Mouse (Mus musculus) MN1 (cell line): ENCODE results near the gene Phf11b.
"Not testable (repeated sequence)": the region's sequence is repeated elsewhere in the genome, so short reads cannot be mapped to it uniquely, and the experiment has no call there.

ENCODE experiments used
- DNase-seq: peaks from one replicate; pipeline ENCODE4 v3.0.0-alpha.2; 2016; ENCODE audit warnings: low spot score

Gene Phf11b

GRCm38 (mm10) chr14:59341189-59341588 is at the start of gene Phf11b:
Phf11b (minus strand) TSS chr14:59341351.
- not testable (repeated sequence) for DNase-seq

DNA sequence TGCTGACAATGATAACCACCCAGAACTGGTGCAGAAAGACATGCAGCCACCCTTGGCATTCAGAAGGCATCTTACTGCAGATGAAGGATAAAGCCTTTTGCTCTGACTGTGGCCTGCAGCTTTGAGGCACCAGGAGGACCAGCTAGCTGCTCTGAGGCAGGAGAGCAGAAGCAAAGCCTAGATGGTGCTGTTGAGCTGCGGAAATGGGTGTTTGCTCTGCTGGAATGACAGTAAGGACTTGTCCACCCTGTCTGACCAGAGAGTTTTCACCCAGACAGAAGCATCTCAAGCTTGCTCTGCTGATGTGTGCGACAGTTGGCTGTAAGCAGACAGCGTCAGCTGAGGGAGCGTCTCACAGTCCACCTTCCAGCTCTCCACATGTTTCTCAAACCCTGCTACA is 49.0 kb upstream of the Phf11b start:
- not testable (repeated sequence) for DNase-seq

GRCm38 (mm10) chr14:59389532-59389931 is 48.4 kb upstream of the Phf11b start:
- no peak for DNase-seq

- no peak for DNase-seq
Measured at GRCm38 (mm10) chr14:59370348-59371068, 29.4 kb upstream of the Phf11b start.

DNA sequence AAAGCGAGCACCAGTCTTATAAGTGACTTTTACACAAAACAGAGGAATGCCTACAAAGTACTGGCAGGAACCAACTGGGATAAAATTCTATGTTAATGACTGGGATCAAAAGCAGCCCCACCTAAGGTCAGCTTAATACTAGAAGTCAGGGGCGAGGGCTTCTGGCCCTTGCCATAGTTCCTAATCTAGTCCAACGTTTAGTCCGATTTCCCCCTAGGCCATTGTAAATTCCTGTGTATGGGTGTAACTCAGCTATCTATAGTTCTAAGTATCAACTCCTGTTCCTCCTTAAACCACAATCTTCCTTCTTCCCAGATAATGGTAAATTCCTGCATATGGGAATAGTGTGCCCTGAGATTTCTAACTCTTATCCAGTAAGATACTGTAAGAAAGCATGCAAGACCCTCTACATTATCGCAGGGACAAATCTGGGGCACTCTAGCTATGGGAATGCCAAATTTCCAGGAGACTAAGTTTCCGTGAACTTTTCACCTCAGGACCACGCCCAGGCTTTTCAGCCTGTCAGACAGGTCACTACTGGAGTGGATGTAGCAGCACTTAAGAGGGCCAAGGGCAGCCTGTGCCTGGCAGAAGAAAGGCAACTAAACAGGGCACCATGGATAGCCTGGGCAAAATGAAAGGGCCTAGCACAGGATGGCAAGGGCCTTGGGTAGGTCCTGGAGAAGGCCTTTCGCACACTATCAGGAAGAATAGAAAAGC is 25.4 kb upstream of the Phf11b start:
- DNase-seq, result no peak

DNA sequence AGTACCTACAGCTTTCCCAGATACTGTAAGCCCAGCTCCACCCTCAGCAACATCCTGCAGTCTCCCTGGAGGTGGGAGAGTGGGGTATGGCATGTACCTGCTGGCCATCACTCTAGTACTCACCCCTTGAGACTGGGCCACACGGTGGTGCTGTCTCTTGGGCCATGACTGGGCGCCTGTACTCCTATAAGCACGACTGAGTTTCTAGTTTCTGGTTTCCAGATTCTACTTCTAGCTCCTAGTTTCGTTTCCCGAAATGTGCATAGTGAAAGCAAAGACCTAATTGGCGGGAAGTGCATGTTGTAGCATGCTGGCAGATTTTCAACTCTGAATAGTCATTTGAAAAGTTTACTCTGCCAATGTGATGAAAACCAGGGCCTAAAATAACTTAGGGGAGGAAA is 24.1 kb upstream of the Phf11b start, which contains the start of gene Phf11d:
TSS of gene Phf11d (minus strand) at position 227 of the 401 bp plus-strand sequence.
- DNase-seq, result peak; percentile 6

- DNase-seq, result no peak
Measured at GRCm38 (mm10) chr14:59339541-59339940, 1.6 kb downstream of the Phf11b start.

DNA sequence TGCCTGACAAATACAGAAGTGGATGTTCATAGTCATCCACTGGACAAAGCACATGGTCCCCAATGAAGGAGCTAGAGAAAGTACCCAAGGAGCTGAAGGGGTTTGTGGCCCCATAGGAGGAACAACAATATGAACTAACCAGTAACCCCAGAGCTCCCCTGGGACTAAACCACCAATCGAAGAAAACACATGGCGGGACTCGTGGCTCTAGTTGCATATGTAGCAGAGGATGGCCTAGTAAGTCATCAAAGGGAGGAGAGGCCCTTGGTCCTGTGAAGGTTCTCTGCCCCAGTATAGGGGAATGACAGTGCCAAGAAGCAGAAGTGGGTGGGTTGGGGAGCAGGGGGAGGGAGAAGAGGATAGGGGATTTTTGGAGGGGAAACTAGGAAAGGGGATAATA is 5.1 kb downstream of the Phf11b start:
- DNase-seq, result not testable (repeated sequence)

DNA sequence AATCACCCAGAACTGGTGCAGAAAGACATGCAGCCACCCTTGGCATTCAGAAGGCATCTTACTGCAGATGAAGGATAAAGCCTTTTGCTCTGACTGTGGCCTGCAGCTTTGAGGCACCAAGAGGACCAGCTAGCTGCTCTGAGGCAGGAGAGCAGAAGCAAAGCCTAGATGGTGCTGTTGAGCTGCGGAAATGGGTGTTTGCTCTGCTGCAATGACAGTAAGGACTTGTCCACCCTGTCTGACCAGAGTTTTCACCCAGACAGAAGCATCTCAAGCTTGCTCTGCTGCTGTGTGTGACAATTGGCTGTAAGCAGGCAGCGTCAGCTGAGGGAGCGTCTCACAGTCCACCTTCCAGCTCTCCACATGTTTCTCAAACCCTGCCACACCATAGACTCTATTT is 10.7 kb downstream of the Phf11b start:
- DNase-seq, result peak; percentile 7

- not testable (repeated sequence) for DNase-seq
Measured at GRCm38 (mm10) chr14:59319970-59320369, 21.2 kb downstream of the Phf11b start.

GRCm38 (mm10) chr14:59319036-59319435 is 22.1 kb downstream of the Phf11b start:
- DNase-seq, result not testable (repeated sequence)

- not testable (repeated sequence) for DNase-seq
Measured at GRCm38 (mm10) chr14:59297391-59297790, 43.8 kb downstream of the Phf11b start, which contains the start of gene Phf11a. Phf11a (minus strand) TSS chr14:59297522.

GRCm38 (mm10) chr14:59291769-59292168 is 49.4 kb downstream of the Phf11b start:
- not testable (repeated sequence) for DNase-seq

DNA sequence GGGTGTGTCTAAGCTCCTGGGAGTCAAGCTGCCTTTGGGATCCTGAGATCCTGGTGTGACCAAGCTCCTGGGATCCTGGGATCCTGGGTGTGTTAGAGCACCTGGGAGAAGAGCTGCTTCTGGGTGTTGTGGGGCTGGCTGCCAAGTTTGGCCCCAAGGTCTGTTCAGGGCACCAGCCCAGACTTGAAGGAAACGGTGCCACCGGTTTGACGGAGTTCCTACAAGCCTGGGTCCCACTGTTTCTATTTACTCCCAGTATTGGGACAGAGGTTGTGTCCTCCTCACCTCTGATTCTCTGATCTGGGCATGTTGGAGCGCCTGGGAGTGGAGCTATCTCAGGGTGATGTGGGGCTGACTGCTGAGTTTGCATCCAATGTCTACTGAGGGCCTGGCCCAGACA is 66.2 kb downstream of the Phf11b start:
- DNase-seq, result not testable (repeated sequence)
